Mouse (Mus musculus): ENCODE measurements around the gene Cx3cl1. TPM values are rescaled to one million over a fixed set of nuclear protein-coding genes. Genes with fewer than 3 reads are reported as not detected.
A peak's percentile ranks its signal among the peaks of the same experiment; 100 is the strongest.

The Cx3cl1 gene
- total RNA-seq (2022): 1 to 10 TPM in 3 of 4 experiments, under 1 TPM in 1; 0.89 to 1.4 (median 1.2) TPM

- DNase-seq (ENCODE audit: low spot score in 2 of 2): peak; percentile 20 to 55
Measured at GRCm38 (mm10) chr8:94771941-94772670, at the start of gene Cx3cl1. TSS of gene Cx3cl1 (plus strand) at chr8:94772009.

GRCm38 (mm10) chr8:94725998-94726397 lies 45.8 kb upstream of the Cx3cl1 start:
- DNase-seq (ENCODE audit: low spot score in 2 of 2): no peak

GRCm38 (mm10) chr8:94729301-94729700 lies 42.5 kb upstream of the Cx3cl1 start:
- no peak for DNase-seq (ENCODE audit: low spot score in 2 of 2)

- DNase-seq (ENCODE audit: low spot score in 2 of 2): no peak
Measured at GRCm38 (mm10) chr8:94733821-94734465, 37.9 kb upstream of the Cx3cl1 start.

- DNase-seq (ENCODE audit: low spot score in 2 of 2): no peak
Measured at GRCm38 (mm10) chr8:94734735-94735350, 37.0 kb upstream of the Cx3cl1 start.

- DNase-seq (ENCODE audit: low spot score in 2 of 2): no peak
Measured at GRCm38 (mm10) chr8:94735426-94736094, 36.2 kb upstream of the Cx3cl1 start.

- no peak for DNase-seq (ENCODE audit: low spot score in 2 of 2)
Measured at GRCm38 (mm10) chr8:94739829-94740228, 32.0 kb upstream of the Cx3cl1 start.

GRCm38 (mm10) chr8:94740591-94740990 lies 31.2 kb upstream of the Cx3cl1 start:
- DNase-seq (ENCODE audit: low spot score in 2 of 2): no peak

GRCm38 (mm10) chr8:94741726-94742125 lies 30.1 kb upstream of the Cx3cl1 start:
- no peak for DNase-seq (ENCODE audit: low spot score in 2 of 2)

- no peak for DNase-seq (ENCODE audit: low spot score in 2 of 2)
Measured at GRCm38 (mm10) chr8:94744484-94744883, 27.3 kb upstream of the Cx3cl1 start.

GRCm38 (mm10) chr8:94744972-94745371 lies 26.8 kb upstream of the Cx3cl1 start:
- no peak for DNase-seq (ENCODE audit: low spot score in 2 of 2)

GRCm38 (mm10) chr8:94745476-94746184 lies 26.2 kb upstream of the Cx3cl1 start, which contains the start of gene Ccl22:
TSS of gene Ccl22 (plus strand) at chr8:94745590.
- no peak for DNase-seq (ENCODE audit: low spot score in 2 of 2)

- no peak for DNase-seq (ENCODE audit: low spot score in 2 of 2)
Measured at GRCm38 (mm10) chr8:94746832-94747231, 25.0 kb upstream of the Cx3cl1 start.

GRCm38 (mm10) chr8:94748363-94748762 lies 23.4 kb upstream of the Cx3cl1 start:
- DNase-seq (ENCODE audit: low spot score in 2 of 2): no peak

- DNase-seq (ENCODE audit: low spot score in 2 of 2): no peak
Measured at GRCm38 (mm10) chr8:94749942-94750341, 21.9 kb upstream of the Cx3cl1 start.

GRCm38 (mm10) chr8:94751023-94751849 lies 20.6 kb upstream of the Cx3cl1 start:
- DNase-seq (ENCODE audit: low spot score in 2 of 2): no peak

- no peak for DNase-seq (ENCODE audit: low spot score in 2 of 2)
Measured at GRCm38 (mm10) chr8:94754006-94754405, 17.8 kb upstream of the Cx3cl1 start.

- DNase-seq (ENCODE audit: low spot score in 2 of 2): no peak
Measured at GRCm38 (mm10) chr8:94754486-94754885, 17.3 kb upstream of the Cx3cl1 start.

- DNase-seq (ENCODE audit: low spot score in 2 of 2): no peak
Measured at GRCm38 (mm10) chr8:94767035-94767434, 4.8 kb upstream of the Cx3cl1 start.

- no peak for DNase-seq (ENCODE audit: low spot score in 2 of 2)
Measured at GRCm38 (mm10) chr8:94770945-94771344, 864 bp upstream of the Cx3cl1 start.
